Comparison of ENCODE assay signal across 9 mouse cellular contexts in the genomic region with DNA sequence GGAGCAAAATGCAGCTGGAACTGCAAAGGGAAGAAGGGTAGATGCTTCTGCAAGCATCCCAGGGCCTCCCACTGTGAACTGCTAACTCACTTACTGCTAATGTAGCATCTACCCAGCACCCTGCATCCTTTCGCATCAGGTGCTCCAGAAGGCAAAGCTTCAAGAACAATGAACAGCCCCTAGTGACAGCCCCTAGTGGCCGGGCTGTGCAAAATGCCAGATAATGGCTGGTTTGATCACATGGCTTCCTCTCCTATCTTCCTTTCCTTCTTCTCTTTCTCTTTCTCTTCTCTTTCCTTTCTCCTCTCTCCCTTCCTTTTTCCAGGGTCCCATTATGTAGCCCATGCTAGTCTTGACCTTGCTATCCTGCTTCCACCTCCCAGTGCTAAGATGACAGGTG. TPM values are rescaled to one million over a fixed set of nuclear protein-coding genes. Genes with fewer than 3 reads are reported as not detected.
DNase-seq lines count a peak whose midpoint lies in the region; ATAC-seq lines count a peak whose summit lies in the region.
"Had no signal": no experiment of that assay in that cellular context is flagged by ENCODE, and none has a peak within 500 bp of the region (broad histone marks: within the 10 kb centered on the region; RNA-seq: fewer than 3 reads in every experiment).

No protein-coding gene starts in this region.

- H3K4me1 ChIP-seq in midbrain, embryonic 10.5 days, result no peaks in the 10 kb centered on the region
- no peaks in the 10 kb centered on the region for H3K4me1 ChIP-seq in midbrain, embryonic 15.5 days
- no peaks in the 10 kb centered on the region for H3K4me1 ChIP-seq in embryonic facial prominence, embryonic 10.5 days
- H3K4me1 ChIP-seq: hindbrain, embryonic 10.5 days had no signal

- no peaks in the 10 kb centered on the region for H3K36me3 ChIP-seq in midbrain, embryonic 10.5 days
- no peaks in the 10 kb centered on the region for H3K36me3 ChIP-seq in midbrain, embryonic 15.5 days (replicated peaks)
- H3K36me3 ChIP-seq in embryonic facial prominence, embryonic 10.5 days (replicated peaks), result no peaks in the 10 kb centered on the region
- H3K36me3 ChIP-seq: hindbrain, embryonic 10.5 days had no signal

- H3K9ac ChIP-seq in midbrain, embryonic 15.5 days, result no peak overlapping the region

- no peak overlapping the region for H3K4me3 ChIP-seq in midbrain, embryonic 10.5 days
- H3K4me3 ChIP-seq in midbrain, embryonic 15.5 days, result no peak overlapping the region
- H3K4me3 ChIP-seq in embryonic facial prominence, embryonic 10.5 days, result no peak overlapping the region
- H3K4me3 ChIP-seq: hindbrain, embryonic 10.5 days had no signal

- no peaks in the 10 kb centered on the region for H3K27me3 ChIP-seq in midbrain, embryonic 10.5 days (ENCODE audit: low read depth, poor library complexity, severe bottlenecking)
- no peaks in the 10 kb centered on the region for H3K27me3 ChIP-seq in midbrain, embryonic 15.5 days (replicated peaks)
- no peaks in the 10 kb centered on the region for H3K27me3 ChIP-seq in embryonic facial prominence, embryonic 10.5 days (replicated peaks; ENCODE audit: low read depth, poor library complexity, severe bottlenecking)

- no peak overlapping the region for H3K4me2 ChIP-seq in midbrain, embryonic 15.5 days

- H3K27ac ChIP-seq in midbrain, embryonic 10.5 days (replicated peaks), result no peak overlapping the region
- H3K27ac ChIP-seq in midbrain, embryonic 15.5 days, result no peak overlapping the region
- H3K27ac ChIP-seq in embryonic facial prominence, embryonic 10.5 days (replicated peaks), result no peak overlapping the region
- H3K27ac ChIP-seq: hindbrain, embryonic 10.5 days had no signal

- DNase-seq in cerebellum, postnatal 10 days, result peak; percentile 25
- DNase-seq in cerebellum, adult 9-11 months, result no peak
- peak; percentile 19 for DNase-seq in midbrain, embryonic 10.5 days (ENCODE audit: low spot score)
- DNase-seq in embryonic facial prominence, embryonic 10.5 days (ENCODE audit: low spot score), result peak; percentile 30
- DNase-seq in thymus, postnatal 25 days, result peak; percentile 16
- no peak for DNase-seq in urinary bladder, postnatal 36 days (ENCODE audit: low spot score in 2 of 2)
- DNase-seq in urinary bladder, adult 18-20 months (ENCODE audit: low spot score in 2 of 2), result no peak

- H3K9me3 ChIP-seq in midbrain, embryonic 10.5 days (replicated peaks), result no peaks in the 10 kb centered on the region
- H3K9me3 ChIP-seq in midbrain, embryonic 15.5 days, result no peaks in the 10 kb centered on the region
- no peaks in the 10 kb centered on the region for H3K9me3 ChIP-seq in embryonic facial prominence, embryonic 10.5 days
- H3K9me3 ChIP-seq: hindbrain, embryonic 10.5 days had no signal

- 31% methylated on average over 2 of the region's 2 CpGs for WGBS in midbrain, embryonic 10.5 days
- WGBS in midbrain, embryonic 15.5 days, result 17% methylated on average over 2 of the region's 2 CpGs
- WGBS in embryonic facial prominence, embryonic 10.5 days, result 28% methylated on average over 2 of the region's 2 CpGs

- ATAC-seq in midbrain, embryonic 15.5 days (replicated peaks), result no peak

RNA-seq across cellular contexts. Expression of a gene that starts 48.6 kb away (rescaled TPM):
- polyA plus RNA-seq in midbrain, embryonic 10.5 days (2016; fragmentation: Nextera tagmentation; extraction: Ambion mirVana), result 0.02 and 0.21 TPM in 2 replicates
- 0.41 and 0.58 TPM in 2 replicates for polyA plus RNA-seq in midbrain, embryonic 15.5 days (2015; fragmentation: Nextera tagmentation; extraction: Ambion mirVana)
- polyA plus RNA-seq in embryonic facial prominence, embryonic 10.5 days (2016; fragmentation: Nextera tagmentation; extraction: Ambion mirVana), result 0.08 and 0.17 TPM in 2 replicates

Comparison
In these comparisons a context has a peak if more than half of its experiments do, and no peak if none do; other contexts are left out.
1. DNase-seq: peak in cerebellum, postnatal 10 days (2 of 2), midbrain, embryonic 10.5 days (single experiment), embryonic facial prominence, embryonic 10.5 days (single experiment) and thymus, postnatal 25 days (single experiment); none in cerebellum, adult 9-11 months (single experiment), urinary bladder, postnatal 36 days (0 of 2) and urinary bladder, adult 18-20 months (0 of 2).